Mouse (Mus musculus): ENCODE results near the gene Ina. TPM values are rescaled to one million over a fixed set of nuclear protein-coding genes. Genes with fewer than 3 reads are reported as not detected.

The Ina gene
- total RNA-seq, 1 experiment from 2014 or later, result not detected

DNA sequence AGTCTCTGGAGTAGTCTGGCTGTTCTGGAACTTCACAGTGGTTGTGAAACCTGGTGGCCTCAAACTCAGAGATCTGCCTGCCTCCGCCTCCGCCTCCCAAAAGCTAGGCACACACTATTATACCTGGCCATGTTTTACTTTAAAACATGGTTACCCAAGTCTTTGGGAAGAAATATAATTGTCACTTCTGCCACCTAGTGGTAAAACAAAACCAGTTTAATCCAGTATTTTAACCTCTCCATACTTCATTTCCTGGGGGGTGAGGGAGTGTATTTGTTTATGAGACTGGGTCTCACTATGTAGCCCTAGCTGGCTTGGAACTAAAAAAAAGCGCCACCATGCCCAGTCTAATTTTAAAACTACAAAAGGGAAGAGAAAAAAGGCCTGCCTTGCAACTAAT lies 29.1 kb downstream of the Ina start:
- ATAC-seq (replicated peaks; ENCODE audit: insufficient number of reproducible peaks, low FRiP score, low TSS enrichment, poor library complexity, severe bottlenecking), result no peak

DNA sequence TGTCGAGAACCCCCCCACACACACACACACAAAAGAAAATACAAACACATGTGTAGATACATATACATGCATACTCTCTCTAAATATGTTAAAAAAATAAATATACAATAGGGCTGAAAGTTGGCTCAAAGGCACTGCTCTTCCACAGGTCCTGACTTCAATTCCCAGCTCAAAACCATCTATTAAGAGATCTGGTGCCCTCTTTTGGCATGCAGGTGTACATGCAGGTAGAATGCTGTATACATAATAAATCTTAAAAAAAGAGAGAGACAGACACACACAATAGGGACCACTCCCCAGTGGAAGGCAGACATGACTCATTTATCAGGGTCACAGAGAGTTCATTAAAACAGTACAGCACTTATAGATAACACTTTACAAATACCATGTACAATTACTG lies 31.8 kb downstream of the Ina start:
- ATAC-seq (replicated peaks; ENCODE audit: insufficient number of reproducible peaks, low FRiP score, low TSS enrichment, poor library complexity, severe bottlenecking), result no peak

DNA sequence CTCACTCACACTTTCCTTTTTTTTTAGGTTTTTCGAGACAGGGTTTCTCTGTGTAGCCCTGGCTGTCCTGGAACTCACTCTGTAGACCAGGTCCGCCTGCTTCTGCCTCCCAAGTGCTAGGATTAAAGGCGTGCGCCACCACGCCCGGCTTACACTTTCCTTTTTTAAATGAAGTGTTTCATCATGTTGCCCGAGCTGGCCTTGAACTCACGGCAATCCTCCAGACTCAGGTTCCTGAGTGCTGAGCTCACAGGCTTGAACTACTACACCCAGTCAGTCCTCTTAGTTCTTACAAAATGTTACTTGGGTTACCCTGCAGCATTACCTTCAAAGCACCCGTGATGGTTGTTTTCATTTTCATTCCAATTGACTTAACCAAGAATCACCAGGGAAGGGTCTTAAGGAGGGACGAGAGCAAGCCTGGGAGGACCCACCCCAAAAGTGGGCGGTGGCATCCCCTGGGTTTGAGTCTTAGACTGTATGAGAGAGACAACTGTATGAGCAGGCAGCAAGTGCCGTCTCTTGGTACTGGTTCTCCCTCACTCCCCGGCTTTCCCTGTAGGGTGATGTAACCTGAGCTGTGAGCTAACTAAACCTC lies 32.8 kb downstream of the Ina start:
- no peak for ATAC-seq (replicated peaks; ENCODE audit: insufficient number of reproducible peaks, low FRiP score, low TSS enrichment, poor library complexity, severe bottlenecking)

DNA sequence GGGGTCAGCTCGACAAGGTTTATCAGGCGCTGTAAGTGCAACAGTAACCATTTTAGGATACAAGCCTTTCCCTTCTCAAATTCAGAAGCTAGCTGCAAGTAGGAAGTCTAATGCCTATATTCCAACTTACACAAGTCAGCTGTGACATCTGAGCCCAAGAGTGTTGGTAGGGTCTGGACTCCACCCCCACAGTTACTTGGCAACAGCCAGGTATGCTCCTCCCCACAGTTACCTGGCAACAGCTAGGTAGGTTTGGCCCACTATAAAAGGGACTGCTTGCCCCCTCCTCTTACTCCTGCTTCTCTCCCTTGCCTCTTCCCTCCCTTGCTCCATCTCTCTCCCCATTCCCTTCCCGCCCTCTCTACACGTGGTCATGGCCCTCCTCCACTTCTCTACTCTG lies 34.6 kb downstream of the Ina start:
- ATAC-seq (replicated peaks; ENCODE audit: insufficient number of reproducible peaks, low FRiP score, low TSS enrichment, poor library complexity, severe bottlenecking), result no peak

DNA sequence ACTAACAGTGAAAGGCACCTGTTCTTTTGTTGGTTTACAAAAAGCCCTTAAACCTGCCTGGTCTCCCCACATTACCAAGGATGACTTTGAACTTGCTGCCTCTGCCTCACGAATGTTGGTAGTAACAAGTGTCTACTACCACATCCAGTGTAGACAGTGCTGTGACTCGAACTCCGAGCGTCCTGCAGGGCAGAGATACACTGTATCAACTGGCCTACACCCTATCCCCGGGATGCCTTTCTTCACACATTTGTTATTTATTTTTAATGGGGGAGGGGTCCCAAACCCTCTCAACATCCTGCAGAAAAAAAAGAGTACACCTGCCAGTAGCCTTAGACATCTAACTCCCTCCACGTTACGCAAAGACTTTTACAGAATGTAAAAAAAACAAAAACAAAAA lies 35.3 kb downstream of the Ina start:
- no peak for ATAC-seq (replicated peaks; ENCODE audit: insufficient number of reproducible peaks, low FRiP score, low TSS enrichment, poor library complexity, severe bottlenecking)

DNA sequence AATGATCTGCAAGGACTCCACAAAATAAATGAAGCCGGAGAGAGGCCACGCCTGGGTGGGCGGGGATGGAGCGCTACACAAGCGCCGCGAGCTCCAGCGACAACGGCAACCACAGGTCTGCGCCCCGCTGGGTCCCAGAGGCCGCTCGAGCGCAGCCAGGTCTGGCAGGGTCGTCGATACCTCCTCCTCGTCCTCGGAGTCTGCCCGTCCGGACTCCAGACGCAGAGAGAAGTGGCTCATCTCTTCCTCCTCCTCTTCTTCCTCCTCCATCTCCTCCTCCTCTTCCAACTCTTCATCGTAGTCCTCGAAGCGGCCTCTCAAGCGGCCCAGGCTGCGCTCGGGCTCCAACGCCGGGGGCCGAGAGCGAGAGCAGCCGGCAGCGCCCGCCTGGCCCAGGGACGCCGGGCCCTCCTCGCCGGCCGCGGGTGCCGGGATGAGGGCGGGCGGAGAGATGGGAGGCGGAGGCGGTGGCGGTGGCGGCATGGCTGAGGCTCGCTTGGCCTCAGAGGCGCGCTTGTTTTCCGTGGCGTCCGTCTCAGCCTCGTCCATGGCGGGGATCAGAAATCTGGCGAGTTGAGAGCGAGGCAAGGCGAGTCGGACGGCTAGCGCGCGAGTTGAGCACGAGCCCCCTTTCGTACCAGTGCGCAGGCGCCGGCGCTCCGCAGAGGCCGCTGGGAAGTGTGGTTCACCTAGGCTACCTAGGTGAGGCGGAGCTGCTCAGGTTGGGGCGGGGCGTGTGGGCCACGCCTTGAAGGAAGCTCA lies 36.0 kb downstream of the Ina start, which contains the start of gene Pcgf6:
Gene Pcgf6, minus strand, starts transcription at position 636 of the 762 bp plus-strand sequence.
- peak; percentile 65 for ATAC-seq (replicated peaks; ENCODE audit: insufficient number of reproducible peaks, low FRiP score, low TSS enrichment, poor library complexity, severe bottlenecking)

DNA sequence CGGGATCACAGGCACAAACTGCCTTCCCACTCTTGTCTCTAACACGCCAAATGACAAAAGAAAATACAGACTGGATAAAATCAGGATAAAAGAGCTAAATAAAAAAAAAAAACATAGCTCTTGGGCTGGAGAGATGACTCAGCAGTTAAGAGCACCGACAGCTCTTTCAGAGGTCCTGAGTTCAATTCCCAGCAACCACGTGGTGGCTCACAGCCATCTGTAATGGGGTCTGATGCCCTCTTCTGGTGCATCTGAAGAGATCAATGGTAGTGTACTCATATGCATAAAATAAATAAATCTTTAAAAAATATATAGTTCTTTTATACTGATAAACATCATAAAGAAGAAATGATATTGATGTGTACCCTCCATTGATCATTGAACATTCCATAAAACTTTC lies 38.4 kb downstream of the Ina start:
- ATAC-seq (replicated peaks; ENCODE audit: insufficient number of reproducible peaks, low FRiP score, low TSS enrichment, poor library complexity, severe bottlenecking), result no peak

DNA sequence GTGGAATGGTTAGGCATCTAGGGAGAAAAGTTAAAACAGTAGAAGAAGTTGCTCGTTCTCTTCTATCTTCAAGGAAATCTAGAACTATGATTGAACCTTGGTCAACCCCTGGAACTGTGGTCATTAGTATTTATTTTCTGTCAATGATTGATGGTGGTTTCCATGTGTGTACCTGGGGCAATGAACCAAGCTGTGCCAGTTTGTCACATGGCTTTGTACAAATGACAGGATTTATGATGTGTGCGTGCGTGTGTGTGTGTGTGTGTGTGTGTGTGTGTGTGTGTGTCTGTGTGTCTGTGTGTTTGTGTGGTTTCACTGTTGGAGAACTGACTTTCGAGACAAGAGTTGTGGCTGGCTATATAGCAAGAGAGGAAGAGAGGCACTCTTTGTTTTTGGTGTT lies 39.0 kb downstream of the Ina start:
- no peak for ATAC-seq (replicated peaks; ENCODE audit: insufficient number of reproducible peaks, low FRiP score, low TSS enrichment, poor library complexity, severe bottlenecking)

DNA sequence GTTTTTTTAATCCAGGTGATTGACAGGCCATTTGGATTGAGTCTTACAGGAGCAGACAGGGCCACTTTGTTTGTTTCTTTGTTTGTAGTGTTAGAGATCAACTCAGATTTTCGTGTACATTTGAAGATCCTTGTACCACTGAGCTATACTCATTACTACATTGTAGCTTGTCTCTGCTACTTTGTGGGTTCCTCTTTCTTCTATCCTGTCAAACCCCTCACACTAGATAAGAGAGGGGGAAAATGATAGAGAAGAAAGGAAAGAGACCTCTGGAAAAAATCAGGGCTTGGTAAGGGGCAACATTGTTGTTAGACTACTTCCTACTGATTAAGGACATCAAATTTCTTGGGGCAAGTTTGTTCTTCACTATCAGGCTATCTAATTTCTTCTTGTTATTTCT lies 43.2 kb downstream of the Ina start:
- no peak for ATAC-seq (replicated peaks; ENCODE audit: insufficient number of reproducible peaks, low FRiP score, low TSS enrichment, poor library complexity, severe bottlenecking)

DNA sequence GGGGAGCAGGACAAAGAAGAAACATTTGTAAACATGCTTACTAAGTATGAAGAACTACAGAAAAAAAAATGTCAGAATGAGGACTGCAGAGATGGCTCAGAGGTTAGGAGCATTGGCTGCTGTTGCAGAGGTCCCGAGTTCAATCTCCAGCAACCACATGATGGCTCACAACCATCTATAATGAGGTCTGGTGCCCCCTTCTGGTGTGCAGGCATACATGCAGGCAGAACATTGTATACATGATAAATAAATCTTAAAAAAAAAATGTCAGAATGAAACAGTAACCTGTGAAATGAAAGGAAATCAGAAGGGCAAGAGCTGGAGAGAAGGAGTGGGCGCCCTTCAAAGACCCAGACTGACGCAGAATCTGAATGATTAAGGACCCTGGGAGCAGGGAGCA lies 51.4 kb downstream of the Ina start:
- no peak for ATAC-seq (replicated peaks; ENCODE audit: insufficient number of reproducible peaks, low FRiP score, low TSS enrichment, poor library complexity, severe bottlenecking)

DNA sequence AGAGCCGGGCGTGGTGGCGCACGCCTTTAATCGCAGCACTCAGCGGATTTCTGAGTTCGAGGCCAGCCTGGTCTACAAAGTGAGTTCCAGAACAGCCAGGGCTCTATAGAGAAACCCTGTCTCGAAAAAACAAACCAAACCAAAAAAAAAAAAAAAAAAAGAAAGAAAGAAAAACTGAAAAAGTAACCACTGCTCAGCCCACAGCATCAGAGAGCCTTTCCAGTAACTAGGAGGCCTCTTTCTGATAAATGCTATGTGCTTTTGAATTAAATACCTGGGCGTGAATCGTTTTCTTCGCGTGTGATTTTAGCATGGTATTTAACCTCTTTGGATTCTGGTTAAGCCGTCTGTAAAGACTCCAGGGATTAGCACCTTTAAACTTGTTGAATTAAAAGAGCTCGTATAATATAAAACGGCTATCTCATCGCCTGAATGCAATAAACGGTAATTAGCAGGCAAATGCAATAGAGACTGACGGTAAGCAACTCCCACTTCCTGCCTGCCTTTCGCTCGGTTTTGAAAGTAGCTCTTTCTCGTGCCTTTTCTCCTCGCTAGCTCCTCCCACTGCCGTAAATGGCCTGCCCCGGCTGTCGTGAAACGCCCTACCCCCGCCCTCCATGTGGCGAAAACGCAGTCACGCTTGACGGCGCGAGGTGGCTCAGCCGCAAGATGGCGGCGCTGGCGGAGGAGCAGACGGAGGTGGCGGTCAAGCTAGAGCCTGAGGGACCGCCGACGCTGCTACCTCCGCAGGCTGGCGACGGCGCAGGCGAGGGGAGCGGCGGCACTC lies 52.8 kb downstream of the Ina start, which contains the start of gene Taf5:
Gene Taf5, plus strand, starts transcription at position 651 of the 787 bp plus-strand sequence.
- ATAC-seq (replicated peaks; ENCODE audit: insufficient number of reproducible peaks, low FRiP score, low TSS enrichment, poor library complexity, severe bottlenecking), result peak; percentile 97

DNA sequence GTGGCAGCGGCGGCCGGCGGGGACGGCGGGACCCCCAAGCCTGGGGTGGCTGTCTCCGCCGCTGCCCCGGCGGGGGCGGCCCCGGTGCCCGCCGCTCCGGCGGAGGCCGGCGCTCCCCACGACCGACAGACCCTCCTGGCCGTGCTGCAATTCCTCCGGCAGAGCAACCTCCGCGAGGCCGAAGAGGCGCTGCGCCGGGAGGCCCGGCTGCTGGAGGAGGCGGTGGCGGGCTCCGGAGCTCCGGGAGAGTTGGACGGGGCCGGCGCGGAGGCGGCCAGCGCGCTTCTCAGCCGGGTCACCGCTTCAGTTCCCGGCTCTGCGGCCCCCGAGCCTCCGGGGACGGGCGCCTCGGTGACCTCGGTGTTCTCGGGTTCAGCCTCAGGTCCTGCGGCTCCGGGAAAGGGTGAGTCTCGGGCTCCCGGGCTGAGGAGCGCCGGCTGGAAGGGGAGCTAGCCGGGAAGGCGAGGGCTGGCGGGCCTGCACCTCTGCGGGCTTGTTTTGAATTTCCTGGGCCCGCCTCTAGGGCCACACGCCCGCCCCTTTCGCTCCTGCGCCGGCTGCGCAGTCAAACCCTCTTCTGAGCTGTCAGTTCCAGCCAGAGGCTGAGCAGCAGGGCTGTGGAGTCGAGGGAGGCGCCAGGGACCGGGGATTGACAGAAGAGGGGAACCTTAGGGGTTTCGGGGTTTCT lies 53.6 kb downstream of the Ina start:
- ATAC-seq (replicated peaks; ENCODE audit: insufficient number of reproducible peaks, low FRiP score, low TSS enrichment, poor library complexity, severe bottlenecking), result peak; percentile 86

Other genes starting within 250 kb of the Ina start
- gene Nt5c2, start 455 bp downstream of the Ina start, total RNA-seq (2017), result 45.4 to 63.8 TPM (median 58.6 TPM) in 3 replicates
- gene Pcgf6, start 36.2 kb downstream of the Ina start, total RNA-seq (2017), result 0.95 to 5.7 TPM (median 1.7 TPM) in 3 replicates
- 15.5 to 23.5 TPM (median 20.1 TPM) in 3 replicates for gene Taf5, start 53.0 kb downstream of the Ina start, total RNA-seq (2017)
- 231 to 250 TPM (median 231 TPM) in 3 replicates for gene Usmg5, start 75.9 kb downstream of the Ina start, total RNA-seq (2017)
- gene Pdcd11, start 76.1 kb downstream of the Ina start, total RNA-seq (2017), result 15.6 to 24.0 TPM (median 18.9 TPM) in 3 replicates
- gene Calhm2, start 123.6 kb downstream of the Ina start, total RNA-seq (2017), result 28.2 to 57.6 TPM (median 36.5 TPM) in 3 replicates
- not detected in 3 replicates for gene Calhm1, start 129.6 kb downstream of the Ina start, total RNA-seq (2017)
- not detected in 3 replicates for gene Calhm3, start 143.1 kb downstream of the Ina start, total RNA-seq (2017)
- gene Neurl1a, start 164.1 kb downstream of the Ina start, total RNA-seq (2017), result 0.10 TPM in 1 of 3 replicates, not detected in the others

Data from monocyte, adult 5-6 weeks (primary cell).